Mouse (Mus musculus): Measurements from ENCODE around the gene Sart3. TPM values are rescaled to one million over a fixed set of nuclear protein-coding genes. Genes with fewer than 3 reads are reported as not detected.

Sart3 gene
- polyA plus RNA-seq, 1 experiment from 2014 or later, result 63.4 TPM

GRCm38 (mm10) chr5:113808177-113808576 lies 35.9 kb upstream of the Sart3 start:
- ATAC-seq (no peak), DNase-seq (ENCODE audit: low read depth, low spot score) (no peak)
- POLR2A ChIA-PET, result no interaction called here
- in situ Hi-C loops (cut with MboI; ENCODE audit: low pct_unique_long_range_greater_than_20kb), result no loop called here
- H3K27me3 ChIP-seq, result peaks cover 22% of the 10 kb centered on the region
- CTCF ChIA-PET, result interaction anchor here (1.4 to 1.8 kb wide), 2 partner anchors 35 to 36 kb away, joined by 3 to 5 read pairs; no protein-coding TSS in a partner anchor
- TF ChIP-seq CTCF (IDR thresholded peaks at IDR 0.05), result no peak

- in situ Hi-C loops (cut with MboI; ENCODE audit: low pct_unique_long_range_greater_than_20kb), result no loop called here
- no peak for TF ChIP-seq CTCF (IDR thresholded peaks at IDR 0.05)
- H3K27me3 ChIP-seq, result peaks cover 24% of the 10 kb centered on the region
- DNase-seq (ENCODE audit: low read depth, low spot score) (no peak), ATAC-seq (no peak)
- POLR2A ChIA-PET, result no interaction called here
- CTCF ChIA-PET, result interaction anchor here (1.4 to 1.8 kb wide), 2 partner anchors 34 to 37 kb away, joined by 3 to 5 read pairs; no protein-coding TSS in a partner anchor
Measured at GRCm38 (mm10) chr5:113807712-113808111, 35.4 kb upstream of the Sart3 start.

- DNase-seq (ENCODE audit: low read depth, low spot score) (peak; percentile 24), ATAC-seq (peak; percentile 61)
- ChIA-PET POLR2A (interaction anchor here (0.6 kb wide), 1 partner anchor 140 kb away, joined by 3 read pairs; no protein-coding TSS in a partner anchor), CTCF (interaction anchor here (2.5 kb wide), 1 partner anchor 32 kb away, joined by 7 read pairs; no protein-coding TSS in a partner anchor)
- TF ChIP-seq CTCF (IDR thresholded peaks at IDR 0.05), result no peak
- in situ Hi-C loops (cut with MboI; ENCODE audit: low pct_unique_long_range_greater_than_20kb), result no loop called here
- H3K27me3 ChIP-seq, result peaks cover 28% of the 10 kb centered on the region
Measured at GRCm38 (mm10) chr5:113806414-113806813, 34.1 kb upstream of the Sart3 start.

- no peak for TF ChIP-seq CTCF (IDR thresholded peaks at IDR 0.05)
- in situ Hi-C loops (cut with MboI; ENCODE audit: low pct_unique_long_range_greater_than_20kb), result no loop called here
- ATAC-seq, result no peak
- DNase-seq (ENCODE audit: low read depth, low spot score), result no peak
- ChIA-PET POLR2A (no interaction called here), CTCF (interaction anchor here (1.4 to 2.5 kb wide), 2 partner anchors 10 to 31 kb away, joined by 3 to 7 read pairs; no protein-coding TSS in a partner anchor)
- peaks cover 28% of the 10 kb centered on the region for H3K27me3 ChIP-seq
Measured at GRCm38 (mm10) chr5:113805301-113805700, 33.0 kb upstream of the Sart3 start.

- CTCF ChIA-PET, result interaction anchor here (1.0 to 2.5 kb wide), 3 partner anchors 11 to 30 kb away, joined by 3 to 7 read pairs (median 3); no protein-coding TSS in a partner anchor
- ATAC-seq (no peak), DNase-seq (ENCODE audit: low read depth, low spot score) (no peak)
- POLR2A ChIA-PET, result no interaction called here
- H3K27me3 ChIP-seq, result peaks cover 28% of the 10 kb centered on the region
- TF ChIP-seq CTCF (IDR thresholded peaks at IDR 0.05), result no peak
- in situ Hi-C loops (cut with MboI; ENCODE audit: low pct_unique_long_range_greater_than_20kb), result no loop called here
Measured at GRCm38 (mm10) chr5:113804395-113804966, 32.2 kb upstream of the Sart3 start.

GRCm38 (mm10) chr5:113800280-113800679 lies 28.0 kb upstream of the Sart3 start, which contains the start of gene Tmem119:
Gene Tmem119 (minus strand): TSS chr5:113800516.
- in situ Hi-C loops (cut with MboI; ENCODE audit: low pct_unique_long_range_greater_than_20kb), result no loop called here
- TF ChIP-seq CTCF (IDR thresholded peaks at IDR 0.05), result no peak
- peaks cover 8% of the 10 kb centered on the region for H3K27me3 ChIP-seq
- ATAC-seq (no peak), DNase-seq (ENCODE audit: low read depth, low spot score) (no peak)
- POLR2A ChIA-PET, result interaction anchor here (1.0 kb wide), 1 partner anchor 17 kb away, joined by 3 read pairs; no protein-coding TSS in a partner anchor
- CTCF ChIA-PET, result interaction anchor here (1.6 kb wide), 1 partner anchor 15 kb away, joined by 4 read pairs; no protein-coding TSS in a partner anchor

- peaks cover 10% of the 10 kb centered on the region for H3K27me3 ChIP-seq
- TF ChIP-seq CTCF (IDR thresholded peaks at IDR 0.05), result no peak
- ChIA-PET CTCF (interaction anchor here (1.1 to 1.6 kb wide), 2 partner anchors 16 to 26 kb away, joined by 4 to 5 read pairs; no protein-coding TSS in a partner anchor), POLR2A (interaction anchor here (0.5 to 1.0 kb wide), 2 partner anchors 16 to 739 kb away, joined by 3 read pairs; no protein-coding TSS in a partner anchor)
- in situ Hi-C loops (cut with MboI; ENCODE audit: low pct_unique_long_range_greater_than_20kb), result no loop called here
- ATAC-seq, result no peak
- DNase-seq (ENCODE audit: low read depth, low spot score), result no peak
Measured at GRCm38 (mm10) chr5:113799691-113800090, 27.4 kb upstream of the Sart3 start.

- no peak for TF ChIP-seq CTCF (IDR thresholded peaks at IDR 0.05)
- DNase-seq (ENCODE audit: low read depth, low spot score) (no peak), ATAC-seq (no peak)
- ChIA-PET CTCF (no interaction called here), POLR2A (no interaction called here)
- in situ Hi-C loops (cut with MboI; ENCODE audit: low pct_unique_long_range_greater_than_20kb), result no loop called here
- H3K27me3 ChIP-seq, result peaks cover 14% of the 10 kb centered on the region
Measured at GRCm38 (mm10) chr5:113798525-113798924, 26.2 kb upstream of the Sart3 start.

- in situ Hi-C loops (cut with MboI; ENCODE audit: low pct_unique_long_range_greater_than_20kb), result no loop called here
- ATAC-seq (no peak), DNase-seq (ENCODE audit: low read depth, low spot score) (no peak)
- CTCF ChIA-PET, result no interaction called here
- POLR2A ChIA-PET, result interaction anchor here (0.5 kb wide), 1 partner anchor 173 kb away, joined by 3 read pairs; no protein-coding TSS in a partner anchor
- peaks cover 9% of the 10 kb centered on the region for H3K27me3 ChIP-seq
- no peak for TF ChIP-seq CTCF (IDR thresholded peaks at IDR 0.05)
Measured at GRCm38 (mm10) chr5:113797149-113797882, 25.0 kb upstream of the Sart3 start.

- no peak for DNase-seq (ENCODE audit: low read depth, low spot score)
- CTCF ChIA-PET, result no interaction called here
- in situ Hi-C loops (cut with MboI; ENCODE audit: low pct_unique_long_range_greater_than_20kb), result no loop called here
- POLR2A ChIA-PET, result interaction anchor here (0.5 kb wide), 1 partner anchor 174 kb away, joined by 3 read pairs; no protein-coding TSS in a partner anchor
- no peak for TF ChIP-seq CTCF (IDR thresholded peaks at IDR 0.05)
- ATAC-seq, result no peak
- peaks cover 9% of the 10 kb centered on the region for H3K27me3 ChIP-seq
Measured at GRCm38 (mm10) chr5:113796401-113797148, 24.3 kb upstream of the Sart3 start.

Data from Patski (cell line).